Mouse (Mus musculus): Measurements from ENCODE around the gene Arhgef19.

Arhgef19 gene

DNA sequence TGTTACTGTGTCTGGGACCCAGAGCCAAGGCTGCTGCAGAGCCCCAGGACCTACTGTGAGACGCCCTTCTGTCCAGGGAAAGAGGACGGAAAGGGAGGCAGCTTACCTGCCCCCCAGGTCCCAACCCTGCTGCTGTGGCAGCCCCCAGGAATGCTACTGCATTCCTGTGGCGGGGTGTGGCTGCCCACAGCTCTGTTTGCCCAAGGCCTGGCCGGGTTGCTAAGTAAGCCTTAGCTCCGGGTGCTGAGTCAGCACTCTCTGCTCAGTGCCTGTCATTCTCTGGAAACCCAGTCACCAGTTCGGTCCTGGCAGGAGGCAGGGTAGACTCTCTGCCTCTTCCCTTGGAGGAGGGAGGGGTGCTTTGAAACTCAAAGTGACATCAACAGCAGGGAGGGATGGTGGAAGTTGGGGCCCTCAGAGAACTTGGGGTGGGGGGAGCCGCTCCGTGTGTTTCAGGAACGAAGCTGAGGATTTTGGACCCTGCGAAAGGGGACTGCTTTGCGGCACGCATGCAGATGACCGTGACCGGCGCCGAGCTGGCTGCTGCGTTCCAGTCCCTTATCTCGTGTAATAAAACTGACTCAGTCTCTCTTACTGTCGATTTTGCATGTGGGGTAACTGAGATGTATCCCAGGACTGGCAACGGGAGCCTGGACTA is 47.7 kb downstream of the Arhgef19 start:
- peak; percentile 67 for DNase-seq

DNA sequence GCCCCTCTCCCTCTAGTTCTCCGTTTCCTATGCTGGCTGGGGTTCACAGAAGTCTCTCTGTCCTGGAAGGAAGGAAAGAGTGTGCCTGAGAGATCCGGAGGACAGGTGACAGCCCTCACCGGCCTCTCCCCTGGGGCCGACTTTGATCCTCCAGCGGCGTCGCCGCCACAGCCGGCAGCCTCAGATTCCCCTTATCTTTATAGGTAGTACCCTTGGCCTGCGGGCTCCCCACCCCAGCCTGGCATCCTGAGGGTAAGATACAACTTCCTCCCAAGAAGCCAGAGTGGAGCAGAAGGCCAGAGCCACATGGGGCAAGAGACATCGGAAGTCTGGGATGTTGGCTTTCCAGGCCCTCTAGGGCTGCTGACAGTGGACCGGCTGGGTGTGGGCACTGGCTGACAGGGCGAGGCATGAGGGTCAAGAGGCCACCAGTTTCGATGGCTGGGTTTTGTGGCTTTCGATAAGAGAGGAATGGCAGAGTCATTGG is 48.3 kb downstream of the Arhgef19 start:
- DNase-seq = no peak

- DNase-seq = no peak
Measured at GRCm38 (mm10) chr4:141288152-141288551, 48.9 kb downstream of the Arhgef19 start.

DNA sequence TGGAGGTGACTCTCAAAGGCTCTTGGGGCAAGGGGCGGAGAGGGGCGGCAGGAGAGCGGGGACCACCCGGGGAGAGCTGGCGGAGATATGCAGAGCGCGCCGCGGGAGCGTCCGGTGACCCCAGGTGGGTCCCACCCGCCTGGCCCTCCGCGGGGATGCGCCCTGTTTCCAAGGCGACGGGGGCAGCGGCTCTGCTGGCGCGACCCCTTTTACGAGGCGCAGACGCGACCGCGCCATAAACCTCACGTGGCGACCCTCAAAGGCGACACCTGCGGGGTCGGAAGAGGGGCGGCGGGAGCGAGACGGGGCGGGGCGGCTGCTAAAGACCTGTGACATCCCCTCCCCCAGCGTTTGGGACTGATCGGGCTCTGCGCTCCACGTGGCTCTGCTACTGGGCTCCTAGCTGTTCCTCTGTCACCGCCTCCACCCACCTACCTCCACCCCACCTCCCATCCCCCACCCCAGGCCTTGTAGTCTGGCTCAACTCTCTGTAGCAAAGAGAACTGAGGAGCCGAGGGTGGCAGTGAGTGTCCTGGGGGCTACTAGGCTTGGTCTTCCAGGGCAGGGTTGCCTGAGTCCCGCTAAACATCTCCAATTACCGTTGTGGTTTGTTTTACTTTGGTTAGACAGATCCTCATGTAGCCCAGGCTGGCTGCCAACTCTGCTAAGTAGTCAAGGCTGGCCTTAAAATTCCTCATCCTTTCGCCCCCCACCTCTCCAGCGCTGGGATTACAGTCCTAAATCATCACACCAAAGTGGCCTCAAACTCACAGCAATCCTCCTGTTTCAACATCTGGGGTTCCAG is 52.5 kb downstream of the Arhgef19 start:
- DNase-seq = peak; percentile 79

- peak; percentile 63 for DNase-seq
Measured at GRCm38 (mm10) chr4:141295774-141296186, 56.5 kb downstream of the Arhgef19 start.

GRCm38 (mm10) chr4:141297934-141298333 is 58.6 kb downstream of the Arhgef19 start:
- DNase-seq = no peak

GRCm38 (mm10) chr4:141299356-141299755 is 60.1 kb downstream of the Arhgef19 start:
- no peak for DNase-seq

GRCm38 (mm10) chr4:141300196-141300595 is 60.9 kb downstream of the Arhgef19 start:
- DNase-seq = no peak

DNA sequence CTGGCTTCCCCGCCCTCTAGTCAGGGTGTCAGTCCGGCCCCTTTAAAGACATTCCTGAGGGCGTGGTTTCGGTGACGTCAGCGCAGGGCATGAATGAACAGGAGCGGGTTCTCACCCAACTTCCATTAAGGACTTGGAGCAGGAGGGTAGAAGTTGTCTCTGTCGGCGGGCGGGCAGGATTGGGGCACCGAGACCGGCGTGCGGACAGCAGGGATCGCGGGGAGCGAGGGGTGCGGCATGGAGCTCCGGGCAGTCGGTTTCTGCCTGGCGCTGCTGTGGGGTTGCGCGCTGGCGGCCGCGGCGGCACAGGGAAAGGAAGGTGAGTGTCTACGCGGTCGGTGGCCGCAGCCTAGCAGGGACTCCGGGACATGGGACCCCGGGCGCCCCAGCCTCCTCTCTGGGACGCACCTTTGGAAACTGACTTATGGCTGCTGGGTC is 61.8 kb downstream of the Arhgef19 start, which contains the start of gene Epha2:
TSS of gene Epha2 (plus strand) at position 125 of the 438 bp plus-strand sequence.
- DNase-seq = peak; percentile 92

DNA sequence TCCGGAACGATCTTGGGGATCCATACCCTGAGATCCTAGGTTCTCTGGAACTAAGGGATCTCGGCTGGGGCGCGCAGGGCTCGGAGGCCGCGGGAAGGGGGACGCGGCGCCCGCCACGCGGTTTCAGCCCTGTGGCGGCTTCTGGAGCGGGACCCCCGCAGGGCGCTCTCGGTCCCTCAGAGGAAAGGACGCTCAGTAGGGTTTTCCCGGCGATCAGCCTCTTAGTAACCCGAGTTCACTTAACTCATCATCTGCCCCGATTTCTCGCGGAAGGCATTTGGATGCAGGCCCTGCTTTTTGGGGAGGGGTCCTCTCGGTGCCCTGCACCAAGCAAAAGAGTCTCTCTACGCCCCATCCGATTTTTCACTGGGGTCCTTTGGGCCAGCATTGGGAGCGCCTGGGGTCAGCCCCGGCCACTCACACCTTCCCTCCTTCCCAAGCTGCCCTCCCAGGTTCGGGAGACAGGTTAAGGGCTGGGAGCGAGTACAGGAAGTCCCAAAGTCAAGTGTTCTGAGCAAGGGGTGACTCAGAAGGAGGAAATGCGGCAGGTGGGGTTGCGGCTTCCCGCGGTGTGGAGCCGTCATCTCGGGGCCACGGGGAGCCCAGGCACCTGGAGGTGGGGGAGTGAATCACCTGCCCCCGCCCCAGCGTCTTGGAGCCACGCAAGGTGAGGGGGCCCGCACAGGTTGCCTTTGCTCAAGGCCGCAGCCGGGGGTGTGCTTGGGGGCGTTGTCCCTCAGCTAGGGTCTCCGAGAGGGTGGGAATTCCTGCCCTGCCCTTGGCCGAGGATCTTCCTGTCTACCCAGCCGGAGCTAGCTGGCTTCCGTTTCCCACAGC is 62.5 kb downstream of the Arhgef19 start:
- no peak for DNase-seq

- no peak for DNase-seq
Measured at GRCm38 (mm10) chr4:141302428-141303401, 63.4 kb downstream of the Arhgef19 start.

DNA sequence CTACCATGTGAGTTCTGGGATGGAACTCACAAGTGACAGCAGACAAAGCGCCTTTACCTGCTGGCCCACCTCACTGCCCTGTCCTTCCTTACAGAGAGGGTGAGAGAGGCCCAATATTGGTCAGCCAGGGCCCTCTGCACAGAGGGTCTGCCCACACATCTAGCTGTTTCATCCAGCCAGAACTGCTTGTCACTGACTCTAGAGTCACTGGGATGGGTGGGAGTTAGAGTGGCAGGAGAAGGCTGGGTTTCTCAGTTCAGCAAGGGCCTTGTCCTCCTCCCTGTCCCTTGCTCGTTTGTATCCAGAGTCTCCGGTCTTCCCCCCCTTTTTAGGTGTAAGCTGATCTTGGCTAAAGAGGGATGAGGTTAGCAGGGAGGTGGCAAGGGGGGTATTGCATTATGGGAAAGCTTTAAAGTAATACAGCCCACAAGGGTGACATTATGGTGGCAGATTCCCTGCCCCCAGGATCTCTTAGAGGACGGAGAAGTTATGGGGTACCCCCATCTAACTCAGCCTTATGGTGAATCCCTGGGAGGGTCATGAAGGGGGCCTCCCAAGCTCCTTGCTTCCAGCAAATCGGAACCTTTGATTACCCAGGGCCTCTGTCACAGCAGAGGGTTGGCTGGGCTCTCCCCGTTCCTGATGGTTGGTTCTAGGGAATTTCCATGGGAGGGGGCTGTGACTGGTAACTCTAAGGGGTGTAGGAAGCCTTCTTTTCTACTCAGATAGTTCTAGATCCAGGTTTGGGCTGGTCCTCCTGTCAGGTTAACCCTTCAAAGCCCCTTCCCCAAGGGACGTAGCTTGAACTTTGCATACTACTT is 64.3 kb downstream of the Arhgef19 start:
- DNase-seq = no peak

DNA sequence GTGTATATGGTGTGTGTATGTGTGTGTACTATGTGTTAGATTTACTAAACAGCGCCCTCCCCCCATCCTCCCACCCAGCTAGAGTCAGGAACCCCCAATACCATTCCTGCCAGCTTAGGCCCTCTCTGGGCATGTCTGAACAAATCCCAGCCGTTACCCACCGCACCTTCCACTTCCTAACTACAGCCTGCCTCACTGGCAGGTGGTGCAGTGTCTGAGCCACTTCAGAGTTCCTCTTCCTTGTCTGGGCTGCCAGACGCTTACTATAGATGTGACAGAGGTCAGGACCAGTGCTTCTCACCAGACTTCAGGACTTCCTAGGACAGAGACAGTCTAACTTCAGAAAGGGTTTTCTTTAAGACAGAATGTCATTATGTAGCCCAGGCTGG is 64.9 kb downstream of the Arhgef19 start:
- DNase-seq = no peak

DNA sequence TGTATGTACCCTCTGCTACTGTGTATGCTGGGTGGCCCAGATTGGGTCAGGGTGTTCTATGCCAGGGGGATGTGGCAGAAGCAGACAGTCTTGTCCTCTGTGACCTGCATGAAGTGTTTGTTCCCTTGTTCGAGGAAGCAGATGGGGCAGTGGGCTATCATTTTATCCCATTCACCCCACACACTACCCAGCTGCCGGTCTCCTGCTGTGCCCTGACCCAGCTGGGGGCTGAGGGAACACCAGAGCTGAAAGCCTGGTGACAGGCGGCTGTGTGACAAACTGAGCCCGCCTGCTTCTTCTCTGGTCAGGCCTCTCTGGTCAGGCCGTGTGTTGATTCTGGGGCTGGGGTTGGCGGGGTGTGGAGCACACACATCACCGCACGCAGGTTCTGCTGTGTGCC is 66.8 kb downstream of the Arhgef19 start:
- no peak for DNase-seq
